Mouse (Mus musculus): ENCODE results near the gene Ube2q1.

Gene Ube2q1

GRCm38 (mm10) chr3:89772968-89773709, at the start of gene Ube2q1:
Gene Ube2q1 (plus strand): TSS chr3:89773616.
- DNase-seq (ENCODE audit: low read depth), result peak; percentile 96

GRCm38 (mm10) chr3:89727028-89727427, 46.4 kb upstream of the Ube2q1 start:
- DNase-seq (ENCODE audit: low read depth), result peak; percentile 90

DNA sequence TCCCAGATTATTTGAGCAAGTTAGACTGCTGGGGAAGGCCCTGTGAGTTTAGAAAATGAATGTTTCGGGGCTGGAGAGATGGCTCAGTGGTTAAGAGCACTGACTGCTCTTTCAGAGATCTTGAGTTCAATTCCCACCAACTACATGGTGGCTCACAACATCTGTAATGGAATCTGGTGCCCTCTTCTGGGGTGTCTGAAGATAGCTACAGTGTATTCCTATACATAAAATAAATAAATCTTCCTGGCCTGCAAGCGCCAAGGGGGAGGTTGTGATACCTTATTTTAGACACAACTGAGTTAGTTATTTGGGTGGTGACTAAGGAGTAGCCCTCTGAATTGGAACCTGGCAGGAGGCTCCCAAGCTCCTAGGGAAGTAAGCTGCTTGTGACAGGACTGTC, 44.6 kb upstream of the Ube2q1 start:
- peak; percentile 32 for DNase-seq (ENCODE audit: low read depth)

- DNase-seq (ENCODE audit: low read depth), result peak; percentile 95
Measured at GRCm38 (mm10) chr3:89730350-89731331, 42.8 kb upstream of the Ube2q1 start.

- DNase-seq (ENCODE audit: low read depth), result peak; percentile 65
Measured at GRCm38 (mm10) chr3:89732091-89732490, 41.3 kb upstream of the Ube2q1 start.

- no peak for DNase-seq (ENCODE audit: low read depth)
Measured at GRCm38 (mm10) chr3:89738509-89738908, 34.9 kb upstream of the Ube2q1 start.

DNA sequence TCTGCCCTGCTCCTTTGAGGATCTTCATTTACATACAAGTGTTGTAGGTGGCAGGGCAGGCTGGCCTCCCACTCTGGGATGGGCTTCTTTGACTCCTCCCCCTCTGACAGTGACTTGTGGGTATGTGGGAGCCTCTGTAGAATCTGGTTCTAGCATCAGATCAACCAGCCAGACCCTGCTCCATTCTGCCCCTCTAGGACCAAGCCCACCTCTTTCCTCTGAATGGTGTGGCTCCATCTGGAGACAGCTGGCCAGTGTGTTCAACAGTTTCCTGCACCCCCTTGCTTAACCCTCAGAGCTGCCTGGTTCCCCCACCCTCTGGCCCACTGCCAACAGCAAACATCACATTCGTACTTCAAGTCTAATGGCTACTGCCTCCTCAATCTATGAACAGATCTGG, 21.1 kb upstream of the Ube2q1 start:
- peak; percentile 26 for DNase-seq (ENCODE audit: low read depth)

GRCm38 (mm10) chr3:89755283-89755682, 18.1 kb upstream of the Ube2q1 start:
- DNase-seq (ENCODE audit: low read depth), result no peak

DNA sequence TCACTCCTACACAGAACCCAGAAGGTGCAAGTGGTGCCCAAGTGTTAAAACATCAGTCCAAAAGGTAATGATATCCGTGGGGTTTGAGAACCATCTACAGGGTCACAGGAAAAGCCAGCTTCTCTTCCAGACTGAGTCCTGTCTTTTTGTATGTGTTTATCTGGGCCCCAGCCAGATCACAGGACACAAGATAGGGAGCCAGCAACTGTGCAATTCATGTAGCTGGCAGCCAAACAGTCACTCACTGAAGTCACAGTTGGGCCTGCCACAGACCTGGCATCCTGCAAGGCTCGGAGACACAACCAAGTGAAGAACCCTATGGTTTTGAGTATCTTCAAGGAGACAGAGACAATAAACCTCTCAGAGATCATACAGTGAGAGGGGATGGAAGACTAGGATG, 15.6 kb upstream of the Ube2q1 start:
- DNase-seq (ENCODE audit: low read depth), result no peak

GRCm38 (mm10) chr3:89759786-89760185, 13.6 kb upstream of the Ube2q1 start:
- DNase-seq (ENCODE audit: low read depth), result no peak

- no peak for DNase-seq (ENCODE audit: low read depth)
Measured at GRCm38 (mm10) chr3:89764119-89764724, 9.2 kb upstream of the Ube2q1 start, which contains the start of gene Chrnb2. Gene Chrnb2 (minus strand): TSS chr3:89764632.

- no peak for DNase-seq (ENCODE audit: low read depth)
Measured at GRCm38 (mm10) chr3:89769584-89769983, 3.8 kb upstream of the Ube2q1 start.

DNA sequence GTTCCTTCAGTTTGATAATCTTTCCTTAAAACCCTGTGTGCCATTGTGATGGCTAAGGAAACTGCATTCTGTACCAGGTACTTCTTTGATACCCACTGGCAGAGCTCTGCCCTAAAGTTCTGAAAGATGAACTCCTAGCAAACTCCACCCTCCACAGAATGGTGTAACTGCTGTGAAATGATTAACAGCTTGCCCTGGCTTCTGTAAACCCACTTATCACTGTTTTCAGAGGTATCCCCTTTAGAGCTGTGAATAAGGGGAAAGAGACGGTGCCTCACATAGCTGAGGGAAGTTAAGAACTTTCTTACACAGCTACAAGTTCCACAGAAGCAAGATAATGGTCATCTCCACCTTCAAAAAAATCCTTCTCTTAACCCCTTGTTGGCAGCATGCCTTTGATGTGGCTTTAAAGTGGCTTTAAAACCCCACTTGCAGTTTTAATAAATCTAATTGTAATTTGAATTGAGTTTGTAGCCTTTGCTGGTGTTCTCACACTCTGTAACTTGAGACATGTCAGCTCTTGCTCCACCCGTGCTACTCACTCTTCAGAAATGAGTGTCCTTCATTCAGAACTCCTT, 2.9 kb upstream of the Ube2q1 start:
- DNase-seq (ENCODE audit: low read depth), result no peak

DNA sequence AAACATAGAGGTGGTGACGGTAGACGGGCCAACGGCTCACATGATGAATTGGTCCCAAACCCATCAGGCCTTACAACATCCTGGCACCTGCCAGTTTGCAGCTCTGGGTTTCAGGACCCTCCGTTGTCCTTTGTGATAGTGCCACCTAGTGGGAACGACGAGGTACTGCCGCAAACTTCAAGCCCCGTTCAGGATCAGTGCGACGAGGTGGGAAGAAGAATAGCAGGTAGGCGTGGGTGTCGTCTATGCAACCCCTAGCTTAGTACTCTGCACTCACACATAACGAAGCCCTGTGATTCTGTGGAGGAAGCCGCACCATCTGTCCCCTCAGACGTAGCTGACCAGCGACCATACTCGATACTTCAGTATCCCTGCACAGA, 838 bp upstream of the Ube2q1 start:
- DNase-seq (ENCODE audit: low read depth), result peak; percentile 93

GRCm38 (mm10) chr3:89773740-89774211, 360 bp downstream of the Ube2q1 start:
- DNase-seq (ENCODE audit: low read depth), result peak; percentile 37

DNA sequence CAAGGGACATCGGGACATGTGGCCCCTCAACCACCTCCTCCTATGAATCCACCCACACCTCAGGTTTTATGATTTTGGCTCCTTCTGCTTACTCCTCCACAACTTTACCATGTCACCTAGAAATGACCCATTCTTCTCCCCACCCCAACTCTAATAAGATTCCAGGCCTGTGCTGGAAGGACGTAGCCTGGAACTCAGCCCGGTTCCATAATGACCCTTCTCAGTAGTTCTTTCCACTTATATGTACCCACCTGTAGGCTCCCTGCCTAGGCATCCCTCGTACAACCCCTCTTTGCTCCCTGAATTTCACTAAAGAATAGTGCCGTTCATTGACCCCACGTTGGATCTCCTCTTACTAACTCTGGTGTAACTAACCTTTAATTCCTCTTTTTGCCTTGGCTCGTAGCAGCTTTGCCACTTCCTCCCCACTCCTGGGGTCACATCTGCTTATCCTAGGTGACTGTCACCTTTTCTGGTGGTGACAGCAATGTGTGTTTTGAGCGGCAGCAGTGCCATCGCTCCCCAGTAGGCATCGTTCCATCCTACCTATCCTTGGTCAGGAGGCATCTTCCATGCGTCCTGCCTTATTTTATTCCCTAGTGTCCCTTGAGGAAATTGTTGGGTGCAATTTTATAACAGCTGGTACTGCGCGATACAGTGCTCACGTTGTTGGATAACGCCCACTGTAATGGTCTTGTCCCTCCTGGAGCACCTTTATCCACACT, 982 bp downstream of the Ube2q1 start:
- DNase-seq (ENCODE audit: low read depth), result peak; percentile 64

DNA sequence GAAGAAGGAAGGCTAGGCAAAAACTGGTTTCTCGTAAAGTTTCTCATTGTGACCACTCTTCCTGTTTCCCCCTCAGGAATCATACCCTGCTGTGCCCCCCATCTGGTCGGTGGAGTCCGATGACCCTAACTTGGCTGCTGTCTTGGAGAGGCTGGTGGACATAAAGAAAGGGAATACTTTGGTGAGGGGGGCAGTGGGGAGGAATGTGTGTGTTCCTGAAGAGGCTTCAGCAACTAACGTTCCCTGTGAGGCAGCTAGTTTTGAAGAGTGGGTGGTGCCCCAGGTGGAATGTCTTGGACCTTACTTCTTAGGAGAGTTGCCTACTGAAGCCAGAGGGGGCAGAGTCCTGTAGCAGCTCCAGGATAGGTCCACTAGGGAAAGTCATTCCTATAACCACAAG, 2.6 kb downstream of the Ube2q1 start:
- DNase-seq (ENCODE audit: low read depth), result no peak

DNA sequence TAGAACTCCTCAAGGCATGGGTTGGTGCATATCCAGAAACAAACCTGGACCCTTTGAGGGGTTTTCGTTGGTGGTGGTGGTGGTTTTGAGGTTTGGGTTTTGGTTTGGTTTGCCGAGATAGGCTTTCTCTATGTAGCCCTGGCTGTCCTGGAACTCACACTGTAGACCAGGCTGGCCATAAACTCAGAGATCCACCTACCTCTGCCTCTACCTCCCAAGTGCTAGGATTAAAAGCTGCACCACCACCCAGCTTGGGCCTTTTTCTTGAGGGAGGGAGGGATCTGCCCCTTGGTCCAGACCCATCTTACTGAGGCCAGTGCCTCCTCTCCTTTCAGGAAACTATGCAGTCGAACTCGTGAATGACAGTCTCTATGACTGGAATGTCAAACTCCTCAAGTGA, 6.7 kb downstream of the Ube2q1 start:
- no peak for DNase-seq (ENCODE audit: low read depth)

- DNase-seq (ENCODE audit: low read depth), result no peak
Measured at GRCm38 (mm10) chr3:89781640-89782039, 8.2 kb downstream of the Ube2q1 start.

DNA sequence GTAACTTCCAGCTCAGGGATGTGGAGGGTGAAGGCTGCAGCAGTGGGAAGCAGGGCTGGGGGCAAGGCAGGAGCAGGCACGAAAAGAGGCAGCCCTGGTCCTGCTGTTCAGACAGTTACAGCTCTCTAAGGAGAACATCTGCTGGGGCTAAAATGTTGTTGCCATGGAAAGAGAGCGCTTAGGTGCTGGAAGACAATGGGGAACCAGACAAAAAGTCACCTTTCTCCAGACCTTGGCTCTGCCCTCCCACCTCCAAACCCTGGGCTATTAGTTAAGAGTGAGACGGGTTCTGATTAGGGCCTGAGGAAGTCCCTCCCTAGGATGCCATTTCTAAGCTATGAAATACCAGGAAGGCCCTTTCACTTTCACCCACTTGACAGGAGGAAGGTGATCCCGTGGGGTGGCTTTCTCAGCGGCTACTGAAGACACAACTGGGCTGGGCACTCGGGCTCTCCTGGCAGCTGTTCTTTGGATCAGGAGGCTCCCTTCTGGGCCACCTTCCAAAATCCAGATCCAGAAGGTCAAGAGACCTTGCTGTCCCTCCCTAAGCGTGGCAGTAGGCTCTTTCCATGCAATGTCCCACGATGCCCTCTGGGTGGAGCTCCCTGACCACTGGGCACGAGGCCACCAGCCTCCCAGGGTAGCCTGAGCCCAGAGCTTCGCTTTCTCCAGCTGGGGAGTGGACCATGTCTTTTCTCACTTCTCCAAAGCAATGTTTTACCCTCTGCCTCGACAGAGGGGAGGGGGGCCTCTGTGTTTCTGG, 11.8 kb downstream of the Ube2q1 start:
- DNase-seq (ENCODE audit: low read depth), result peak; percentile 78

GRCm38 (mm10) chr3:89786275-89786674, 12.9 kb downstream of the Ube2q1 start:
- no peak for DNase-seq (ENCODE audit: low read depth)

Measured in 416B (cell line).